ENCODE assay signal across 7 mouse cellular contexts in genomic region chr8:116732684-116733647, GRCm38 (mm10). TPM values are rescaled to one million over a fixed set of nuclear protein-coding genes. Genes with fewer than 3 reads are reported as not detected.
DNase-seq lines count a peak whose midpoint lies in the region; ATAC-seq and TF ChIP-seq lines count a peak whose summit lies in the region.

Gene Cdyl2 (minus strand): TSS chr8:116732991.

- no peaks in the 10 kb centered on the region for H3K36me3 ChIP-seq in embryonic facial prominence, embryonic 15.5 days
- peaks cover 2% of the 10 kb centered on the region; the same call in 1 of the 2 replicates for H3K36me3 ChIP-seq in heart, embryonic 11.5 days (ENCODE audit: control insufficient read depth, insufficient read depth, low read length)
- peaks cover 6% of the 10 kb centered on the region; the same call in 1 of the 2 replicates for H3K36me3 ChIP-seq in kidney, embryonic 15.5 days
- no peaks in the 10 kb centered on the region for H3K36me3 ChIP-seq in limb, embryonic 15.5 days
- H3K36me3 ChIP-seq in midbrain, postnatal 0 days (ENCODE audit: insufficient read depth, low read length), result no peaks in the 10 kb centered on the region

- under 1% methylated on average over 105 of the region's 129 CpGs for WGBS in embryonic facial prominence, embryonic 15.5 days
- WGBS in heart, embryonic 11.5 days (ENCODE audit: insufficient replicate concordance), result under 1% methylated on average over 105 of the region's 129 CpGs
- under 1% methylated on average over 102 of the region's 129 CpGs for WGBS in kidney, embryonic 15.5 days
- under 1% methylated on average over 110 of the region's 129 CpGs for WGBS in limb, embryonic 15.5 days
- under 1% methylated on average over 84 of the region's 129 CpGs for WGBS in midbrain, postnatal 0 days

- H3K27ac ChIP-seq in embryonic facial prominence, embryonic 15.5 days (replicated peaks), result peak within 1 kb of the TSS; percentile 84
- H3K27ac ChIP-seq in heart, embryonic 11.5 days (ENCODE audit: low read depth, low read length), result peak within 1 kb of the TSS; percentile 79
- peak within 1 kb of the TSS; percentile 89 for H3K27ac ChIP-seq in kidney, embryonic 15.5 days
- peak within 1 kb of the TSS; percentile 87 for H3K27ac ChIP-seq in limb, embryonic 15.5 days
- H3K27ac ChIP-seq in midbrain, postnatal 0 days (ENCODE audit: low read depth, low read length), result peak within 1 kb of the TSS; percentile 85

- peaks cover 12% of the 10 kb centered on the region; the same call in 1 of the 2 replicates for H3K4me1 ChIP-seq in embryonic facial prominence, embryonic 15.5 days
- H3K4me1 ChIP-seq in heart, embryonic 11.5 days (ENCODE audit: control insufficient read depth, insufficient read depth, low read length), result peaks cover 7% of the 10 kb centered on the region
- peaks cover 13% of the 10 kb centered on the region for H3K4me1 ChIP-seq in kidney, embryonic 15.5 days
- peaks cover 12% of the 10 kb centered on the region for H3K4me1 ChIP-seq in limb, embryonic 15.5 days
- peaks cover 8% of the 10 kb centered on the region; the same call in 1 of the 2 replicates for H3K4me1 ChIP-seq in midbrain, postnatal 0 days (ENCODE audit: insufficient read depth, low read length)

- peaks cover 13% of the 10 kb centered on the region; the same call in 1 of the 2 replicates for H3K27me3 ChIP-seq in embryonic facial prominence, embryonic 15.5 days
- H3K27me3 ChIP-seq in heart, embryonic 11.5 days (ENCODE audit: control insufficient read depth, insufficient read depth, low read length), result peaks cover 8% of the 10 kb centered on the region
- H3K27me3 ChIP-seq in kidney, embryonic 15.5 days, result peaks cover 16% of the 10 kb centered on the region; the same call in 1 of the 2 replicates
- H3K27me3 ChIP-seq in limb, embryonic 15.5 days, result peaks cover 21% of the 10 kb centered on the region; the same call in 1 of the 2 replicates
- H3K27me3 ChIP-seq in midbrain, postnatal 0 days (ENCODE audit: insufficient read depth, low read length), result no peaks in the 10 kb centered on the region

- H3K9me3 ChIP-seq in embryonic facial prominence, embryonic 15.5 days (replicated peaks), result no peaks in the 10 kb centered on the region
- no peaks in the 10 kb centered on the region for H3K9me3 ChIP-seq in heart, embryonic 11.5 days (replicated peaks; ENCODE audit: control insufficient read depth, low read length)
- no peaks in the 10 kb centered on the region for H3K9me3 ChIP-seq in kidney, embryonic 15.5 days (replicated peaks)
- H3K9me3 ChIP-seq in limb, embryonic 15.5 days, result no peaks in the 10 kb centered on the region
- 0 out of 2 replicates have a peak, but pooled peaks cover 4% of the 10 kb centered on the region for H3K9me3 ChIP-seq in midbrain, postnatal 0 days (ENCODE audit: low read length)

- peak within 1 kb of the TSS; percentile 89 for H3K4me2 ChIP-seq in embryonic facial prominence, embryonic 15.5 days (replicated peaks)
- peak within 1 kb of the TSS; percentile 70 for H3K4me2 ChIP-seq in heart, embryonic 11.5 days
- H3K4me2 ChIP-seq in kidney, embryonic 15.5 days, result peak within 1 kb of the TSS; percentile 92
- H3K4me2 ChIP-seq in limb, embryonic 15.5 days, result peak within 1 kb of the TSS; percentile 91
- H3K4me2 ChIP-seq in midbrain, postnatal 0 days (ENCODE audit: low read depth, low read length, poor library complexity, severe bottlenecking), result peak within 1 kb of the TSS; percentile 92

- TF ChIP-seq CTCF in midbrain, postnatal 0 days (IDR thresholded peaks at IDR 0.05), result 0 out of 2 replicates have a peak, but pooled peaks have one; percentile 3

- ATAC-seq in embryonic facial prominence, embryonic 15.5 days (ENCODE audit: insufficient number of reproducible peaks, low FRiP score, low TSS enrichment, low read depth), result peak; percentile 81
- ATAC-seq in heart, embryonic 11.5 days (replicated peaks; ENCODE audit: insufficient number of reproducible peaks, low FRiP score, low TSS enrichment), result peak; percentile 74
- ATAC-seq in kidney, embryonic 15.5 days (replicated peaks; ENCODE audit: low FRiP score), result peak; percentile 89
- ATAC-seq in limb, embryonic 15.5 days (ENCODE audit: insufficient number of reproducible peaks, low FRiP score, low TSS enrichment, low read depth), result peak; percentile 85
- peak; percentile 89 for ATAC-seq in midbrain, postnatal 0 days (ENCODE audit: low FRiP score)

- peak; percentile 94 for DNase-seq in brain, adult 2 months (ENCODE audit: low read depth, low spot score)
- DNase-seq in midbrain, postnatal 0 days (ENCODE audit: low spot score), result peak; percentile 85
- DNase-seq in spleen, postnatal 10 days (ENCODE audit: low spot score in 2 of 2), result peak; percentile 53 to 73

- peak within 1 kb of the TSS; percentile 60 for H3K9ac ChIP-seq in embryonic facial prominence, embryonic 15.5 days
- peak within 1 kb of the TSS; percentile 85 for H3K9ac ChIP-seq in heart, embryonic 11.5 days (ENCODE audit: low read depth, low read length)
- peak within 1 kb of the TSS; percentile 83 for H3K9ac ChIP-seq in kidney, embryonic 15.5 days
- H3K9ac ChIP-seq in limb, embryonic 15.5 days, result peak within 1 kb of the TSS; percentile 77
- H3K9ac ChIP-seq in midbrain, postnatal 0 days (replicated peaks; ENCODE audit: low read length, poor library complexity, severe bottlenecking), result peak within 1 kb of the TSS; percentile 72

- peak within 1 kb of the TSS; percentile 84 for H3K4me3 ChIP-seq in embryonic facial prominence, embryonic 15.5 days (replicated peaks)
- H3K4me3 ChIP-seq in heart, embryonic 11.5 days (ENCODE audit: low read depth, low read length), result peak within 1 kb of the TSS; percentile 83
- peak within 1 kb of the TSS; percentile 90 for H3K4me3 ChIP-seq in kidney, embryonic 15.5 days (replicated peaks)
- H3K4me3 ChIP-seq in limb, embryonic 15.5 days, result peak within 1 kb of the TSS; percentile 78
- peak within 1 kb of the TSS; percentile 89 for H3K4me3 ChIP-seq in midbrain, postnatal 0 days (ENCODE audit: low read depth, low read length)

RNA-seq across cellular contexts. Expression of gene Cdyl2, which starts in this region (rescaled TPM):
- 8.5 and 9.1 TPM in 2 replicates for polyA plus RNA-seq in embryonic facial prominence, embryonic 15.5 days (2015; fragmentation: Nextera tagmentation; extraction: Ambion mirVana)
- polyA plus RNA-seq in heart, embryonic 11.5 days (2014; fragmentation: Nextera tagmentation; extraction: Ambion mirVana), result 4.5 and 4.8 TPM in 2 replicates
- polyA plus RNA-seq in kidney, embryonic 15.5 days (2015; fragmentation: Nextera tagmentation; extraction: Ambion mirVana), result 8.4 and 9.3 TPM in 2 replicates
- 8.1 and 8.3 TPM in 2 replicates for polyA plus RNA-seq in limb, embryonic 15.5 days (2015; fragmentation: Nextera tagmentation; extraction: Ambion mirVana)
- total RNA-seq in midbrain, postnatal 0 days (2014; rRNA removed), result 9.3 and 11.3 TPM in 2 replicates
- polyA plus RNA-seq in midbrain, postnatal 0 days (2015; fragmentation: Nextera tagmentation; extraction: Ambion mirVana), result 16.0 and 16.1 TPM in 2 replicates

Comparison
In these comparisons a context has a peak if more than half of its experiments do, and no peak if none do; other contexts are left out.
1. Peak in every context shown above with its lines: DNase-seq, ATAC-seq, H3K4me3 ChIP-seq and H3K27ac ChIP-seq.